Mouse (Mus musculus): ENCODE results near the gene Bbs5. TPM values are rescaled to one million over a fixed set of nuclear protein-coding genes. Genes with fewer than 3 reads are reported as not detected.

The Bbs5 gene
- polyA plus RNA-seq, 1 experiment from 2014 or later, result 18.3 TPM

- peak; percentile 18; the same call in 1 of the 2 replicates for ATAC-seq (ENCODE audit: low read depth)
- Histone ChIP-seq H3K27ac (ENCODE audit: low read length) (no peak overlapping the region), H3K9me3 (ENCODE audit: control insufficient read depth, low read length) (no peaks in the 10 kb centered on the region), H3K36me3 (ENCODE audit: control insufficient read depth, insufficient read depth, low read length) (no peaks in the 10 kb centered on the region), H3K27me3 (ENCODE audit: control insufficient read depth, insufficient read depth, low read depth, low read length) (no peaks in the 10 kb centered on the region), H3K4me2 (ENCODE audit: low read depth, low read length) (peak overlapping the region; percentile 71), H3K9ac (ENCODE audit: low read length) (no peak overlapping the region), H3K4me3 (ENCODE audit: low read length) (peak overlapping the region; percentile 91), H3K4me1 (replicated peaks; ENCODE audit: control insufficient read depth, insufficient read depth, low read length) (no peaks in the 10 kb centered on the region)
- WGBS, result 23% methylated on average over 4 of the region's 4 CpGs
These were observed 66.6 kb downstream of the Bbs5 start for GRCm38 (mm10) chr2:69713626-69714014.

- Histone ChIP-seq H3K4me1 (replicated peaks; ENCODE audit: control insufficient read depth, insufficient read depth, low read length) (no peaks in the 10 kb centered on the region), H3K4me3 (ENCODE audit: low read length) (no peak overlapping the region), H3K9ac (ENCODE audit: low read length) (no peak overlapping the region), H3K27me3 (ENCODE audit: control insufficient read depth, insufficient read depth, low read depth, low read length) (no peaks in the 10 kb centered on the region), H3K27ac (ENCODE audit: low read length) (no peak overlapping the region), H3K36me3 (ENCODE audit: control insufficient read depth, insufficient read depth, low read length) (no peaks in the 10 kb centered on the region), H3K9me3 (ENCODE audit: control insufficient read depth, low read length) (no peaks in the 10 kb centered on the region), H3K4me2 (ENCODE audit: low read depth, low read length) (no peak overlapping the region)
- 75% methylated on average over 5 of the region's 5 CpGs for WGBS
- ATAC-seq (ENCODE audit: low read depth), result no peak
These were observed 67.2 kb downstream of the Bbs5 start for GRCm38 (mm10) chr2:69714126-69714525.

DNA sequence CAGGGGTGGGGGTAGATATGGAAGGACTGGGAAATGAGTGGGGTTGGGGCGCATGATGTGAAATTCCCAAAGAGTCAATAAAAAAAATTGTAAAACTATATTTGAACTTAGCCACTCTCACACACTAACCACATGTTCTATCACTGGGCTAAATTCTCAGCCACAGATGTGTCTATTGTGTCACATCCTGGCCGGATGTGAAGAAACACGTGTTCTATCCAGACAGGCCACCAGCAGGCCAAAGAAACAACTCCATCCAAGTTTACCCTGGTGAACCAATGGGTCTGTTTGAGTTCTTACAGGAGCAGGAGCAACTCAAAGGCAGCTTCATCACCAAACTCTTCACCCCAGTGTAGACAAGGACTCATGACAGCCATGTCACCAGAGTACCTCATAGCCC is 69.5 kb downstream of the Bbs5 start:
- no peaks in the 10 kb centered on the region for H3K4me1 ChIP-seq (replicated peaks; ENCODE audit: control insufficient read depth, insufficient read depth, low read length)
- WGBS, result 59% methylated on average over 3 of the region's 3 CpGs
- H3K27me3 ChIP-seq (ENCODE audit: control insufficient read depth, insufficient read depth, low read depth, low read length), result no peaks in the 10 kb centered on the region
- no peak overlapping the region for H3K9ac ChIP-seq (ENCODE audit: low read length)
- no peak overlapping the region for H3K4me2 ChIP-seq (ENCODE audit: low read depth, low read length)
- H3K27ac ChIP-seq (ENCODE audit: low read length), result no peak overlapping the region
- no peaks in the 10 kb centered on the region for H3K9me3 ChIP-seq (ENCODE audit: control insufficient read depth, low read length)
- no peak for ATAC-seq (ENCODE audit: low read depth)
- H3K4me3 ChIP-seq (ENCODE audit: low read length), result no peak overlapping the region
- H3K36me3 ChIP-seq (ENCODE audit: control insufficient read depth, insufficient read depth, low read length), result no peaks in the 10 kb centered on the region

Other genes starting within 250 kb of the Bbs5 start
- 0.29 and 0.39 TPM in 2 replicates for gene Lrp2, start 61.1 kb upstream of the Bbs5 start, polyA plus RNA-seq (2015; fragmentation: Nextera tagmentation; extraction: Ambion mirVana)
- gene Klhl41, start 22.9 kb downstream of the Bbs5 start, polyA plus RNA-seq (2015; fragmentation: Nextera tagmentation; extraction: Ambion mirVana), result 1.8 and 2.9 TPM in 2 replicates
- gene Fastkd1, start 66.3 kb downstream of the Bbs5 start, polyA plus RNA-seq (2015; fragmentation: Nextera tagmentation; extraction: Ambion mirVana), result 9.0 and 9.8 TPM in 2 replicates
- gene Ppig, start 75.4 kb downstream of the Bbs5 start, polyA plus RNA-seq (2015; fragmentation: Nextera tagmentation; extraction: Ambion mirVana), result 123 and 125 TPM in 2 replicates
- gene Ccdc173, start 142.4 kb downstream of the Bbs5 start, polyA plus RNA-seq (2015; fragmentation: Nextera tagmentation; extraction: Ambion mirVana), result 3.0 and 3.4 TPM in 2 replicates
- 21.3 and 21.9 TPM in 2 replicates for gene Phospho2, start 142.5 kb downstream of the Bbs5 start, polyA plus RNA-seq (2015; fragmentation: Nextera tagmentation; extraction: Ambion mirVana)
- 39.6 and 43.1 TPM in 2 replicates for gene Klhl23, start 174.8 kb downstream of the Bbs5 start, polyA plus RNA-seq (2015; fragmentation: Nextera tagmentation; extraction: Ambion mirVana)
- 254 and 292 TPM in 2 replicates for gene Ssb, start 214.4 kb downstream of the Bbs5 start, polyA plus RNA-seq (2015; fragmentation: Nextera tagmentation; extraction: Ambion mirVana)
- gene Mettl5, start 238.4 kb downstream of the Bbs5 start, polyA plus RNA-seq (2015; fragmentation: Nextera tagmentation; extraction: Ambion mirVana), result 36.9 and 38.0 TPM in 2 replicates

All from lung, embryonic 16.5 days (tissue).